Mouse (Mus musculus) spleen, adult 2 months (tissue): ENCODE data around the gene Grik5.

Experiments
- CTCF ChIP-seq: fragments of 200-500 bp; IDR thresholded peaks from 2 replicates; pipeline ENCODE4 v1.5.1; 2011; ENCODE audit warnings: mild to moderate bottlenecking, inconsistent platforms; ENCODE audit not compliant: insufficient read depth, insufficient read length, insufficient replicate concordance; ENCODE audit errors: extremely low read depth
- POLR2A ChIP-seq: fragments of 200-500 bp; IDR thresholded peaks from 2 replicates; pipeline ENCODE4 v1.6.1; 2011; ENCODE audit warnings: low read depth, low read length, inconsistent platforms

DNA sequence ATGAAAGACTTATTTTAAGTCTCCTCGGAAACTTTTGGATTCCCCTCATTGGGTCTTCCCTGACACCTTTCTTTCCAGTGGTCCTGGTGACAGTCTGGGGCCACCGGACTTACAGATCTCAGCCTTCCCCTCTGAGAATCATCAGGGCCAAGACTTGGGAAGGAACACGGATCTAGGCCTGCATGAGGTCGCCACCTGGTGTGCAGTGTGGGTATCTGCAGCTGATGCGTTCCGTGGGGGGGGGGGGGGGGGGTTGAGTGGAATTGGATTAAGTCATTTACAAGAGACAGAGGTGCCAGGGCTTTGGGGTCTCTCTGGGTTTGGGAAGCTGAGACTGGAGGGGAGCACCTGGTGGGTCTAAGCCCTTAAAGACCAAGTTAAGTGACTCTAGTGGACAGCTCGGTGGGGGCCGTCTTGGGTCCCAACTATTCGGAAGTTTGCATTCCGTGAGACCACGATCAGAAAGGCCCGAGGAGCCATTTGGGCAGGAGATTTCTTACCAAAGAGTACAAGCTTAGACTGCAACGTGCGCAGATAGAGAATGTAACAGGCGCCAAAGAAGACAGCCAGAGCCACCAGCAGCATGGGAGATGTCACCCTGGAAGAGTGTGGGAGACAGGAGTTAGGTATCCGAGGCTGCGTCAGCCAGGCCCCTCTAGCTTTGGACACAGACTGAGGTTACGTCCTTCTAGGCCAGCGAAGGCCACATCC is 100.7 kb downstream of the Grik5 start:
- TF ChIP-seq CTCF (peak; percentile 51; the same call in 1 of the 2 replicates), POLR2A (no peak)
